Mouse (Mus musculus) kidney, embryonic 14.5 days (tissue): ENCODE measurements around the gene Steap2. TPM values are rescaled to one million over a fixed set of nuclear protein-coding genes. Genes with fewer than 3 reads are reported as not detected.
"Not testable (repeated sequence)": the region's sequence is repeated elsewhere in the genome, so short reads cannot be mapped to it uniquely, and the experiment has no call there.

Experiments
- ATAC-seq: fragments of 200-750 bp; cut with Nextera tagmentation; 2 replicates; pipeline ENCODE4 v1.8.0; 2017; ENCODE audit warnings: moderate number of reproducible peaks, mild to moderate bottlenecking, moderate TSS enrichment, moderate library complexity; ENCODE audit not compliant: low FRiP score, low TSS enrichment
- H3K27ac ChIP-seq: fragments of 300-500 bp; sonication (generic); 2 replicates; pipeline ENCODE4 v1.5.1; 2014; ENCODE audit warnings: low read depth, mild to moderate bottlenecking, low read length, moderate library complexity, mixed read lengths
- H3K27me3 ChIP-seq: fragments of 300-500 bp; sonication (generic); 2 replicates; pipeline ENCODE4 v1.6.1; 2014; ENCODE audit warnings: mild to moderate bottlenecking, low read length; ENCODE audit not compliant: control insufficient read depth, insufficient read depth
- H3K36me3 ChIP-seq: fragments of 300-500 bp; sonication (generic); 2 replicates; pipeline ENCODE4 v1.6.1; 2014; ENCODE audit warnings: low read length, mixed read lengths; ENCODE audit not compliant: control insufficient read depth, insufficient read depth
- H3K4me1 ChIP-seq: fragments of 300-500 bp; sonication (generic); 2 replicates; pipeline ENCODE4 v1.6.1; 2014; ENCODE audit warnings: low read length, mixed read lengths; ENCODE audit not compliant: control insufficient read depth, insufficient read depth
- H3K4me2 ChIP-seq: fragments of 300-500 bp; sonication (generic); replicated peaks from 2 replicates; pipeline ENCODE4 v1.6.1; 2014; ENCODE audit warnings: low read depth, mild to moderate bottlenecking, low read length
- H3K4me3 ChIP-seq: fragments of 300-500 bp; sonication (generic); 2 replicates; pipeline ENCODE4 v1.5.1; 2014; ENCODE audit warnings: mild to moderate bottlenecking, low read length
- H3K9ac ChIP-seq: fragments of 300-500 bp; sonication (generic); 2 replicates; pipeline ENCODE4 v1.6.1; 2014; ENCODE audit warnings: low read depth, mild to moderate bottlenecking, low read length, moderate library complexity
- H3K9me3 ChIP-seq: fragments of 300-500 bp; sonication (generic); 2 replicates; pipeline ENCODE4 v1.6.1; 2016; ENCODE audit warnings: low read length; ENCODE audit not compliant: control insufficient read depth
- WGBS: fragments of 180-500 bp; shearing (Covaris S2); extraction: QIAGEN DNeasy Blood & Tissue Kit; methylation state at CpG from one replicate; pipeline ENCODE4 v1.1.7; 2014; 5-methylcytosine and 5-hydroxymethylcytosine counted together
- polyA plus RNA-seq: library from polyadenylated mRNA; unstranded; fragments of >200 nt; fragmentation: Nextera tagmentation; extraction: Ambion mirVana; gene quantifications from 2 replicates; pipeline ENCODE4 v1.2.1, GENCODE M21; 2014

The Steap2 gene
- polyA plus RNA-seq, 1 experiment from 2014 or later: 23.8 TPM

DNA sequence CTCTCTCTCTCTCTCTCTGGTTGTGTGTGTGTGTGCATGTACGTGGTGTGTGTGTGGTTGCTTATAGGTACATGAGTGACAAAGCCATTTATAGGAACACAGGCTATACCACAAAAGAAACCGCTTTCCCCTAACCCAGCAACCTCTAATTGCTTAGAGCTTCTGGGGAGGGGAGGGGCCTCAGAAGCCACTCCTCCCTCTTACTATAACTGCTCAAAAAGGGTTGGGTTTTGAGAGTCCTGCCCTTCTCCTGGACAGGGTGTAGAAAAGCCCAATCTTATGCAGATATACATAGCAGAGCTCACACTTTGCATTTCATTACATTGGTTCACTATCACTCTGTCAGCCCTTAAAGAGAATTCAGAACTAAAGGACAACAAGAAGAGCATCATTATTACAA is 6.0 kb upstream of the Steap2 start:
- 100% methylated on average over 2 of the region's 2 CpGs for WGBS
- H3K4me3 ChIP-seq: no peak overlapping the region
- no peak for ATAC-seq

DNA sequence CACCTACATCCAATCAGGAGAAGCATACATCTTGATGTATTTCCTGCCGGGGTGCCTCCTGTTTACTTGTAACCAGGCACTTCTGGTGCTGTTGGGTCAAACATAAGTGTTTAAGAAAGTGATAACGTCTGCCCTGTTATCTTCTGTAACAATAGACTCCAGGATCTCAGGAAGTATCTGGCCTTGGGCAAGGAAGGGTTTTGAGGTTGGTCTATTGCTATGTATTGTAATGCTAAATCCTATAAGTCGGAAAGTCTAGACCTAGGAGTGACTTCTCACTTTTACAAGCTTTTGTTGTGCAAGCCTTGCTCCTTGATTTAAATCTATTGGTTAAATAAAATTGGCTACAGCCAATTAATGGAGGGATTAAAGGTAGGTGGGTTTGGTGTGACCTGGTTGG is 4.5 kb upstream of the Steap2 start:
- Histone ChIP-seq H3K27ac (no peak overlapping the region), H3K36me3 (no peaks in the 10 kb centered on the region), H3K27me3 (no peaks in the 10 kb centered on the region), H3K4me1 (no peaks in the 10 kb centered on the region), H3K9me3 (no peaks in the 10 kb centered on the region), H3K4me3 (no peak overlapping the region), H3K9ac (no peak overlapping the region), H3K4me2 (no peak overlapping the region)
- ATAC-seq: no peak
- WGBS: 67% methylated on average over 3 of the region's 3 CpGs

More for the DNA sequence above, 6.0 kb upstream of the Steap2 start:
- Histone ChIP-seq H3K27me3 (no peaks in the 10 kb centered on the region), H3K9me3 (no peaks in the 10 kb centered on the region), H3K27ac (no peak overlapping the region), H3K36me3 (no peaks in the 10 kb centered on the region), H3K4me1 (no peaks in the 10 kb centered on the region), H3K9ac (no peak overlapping the region), H3K4me2 (no peak overlapping the region)

DNA sequence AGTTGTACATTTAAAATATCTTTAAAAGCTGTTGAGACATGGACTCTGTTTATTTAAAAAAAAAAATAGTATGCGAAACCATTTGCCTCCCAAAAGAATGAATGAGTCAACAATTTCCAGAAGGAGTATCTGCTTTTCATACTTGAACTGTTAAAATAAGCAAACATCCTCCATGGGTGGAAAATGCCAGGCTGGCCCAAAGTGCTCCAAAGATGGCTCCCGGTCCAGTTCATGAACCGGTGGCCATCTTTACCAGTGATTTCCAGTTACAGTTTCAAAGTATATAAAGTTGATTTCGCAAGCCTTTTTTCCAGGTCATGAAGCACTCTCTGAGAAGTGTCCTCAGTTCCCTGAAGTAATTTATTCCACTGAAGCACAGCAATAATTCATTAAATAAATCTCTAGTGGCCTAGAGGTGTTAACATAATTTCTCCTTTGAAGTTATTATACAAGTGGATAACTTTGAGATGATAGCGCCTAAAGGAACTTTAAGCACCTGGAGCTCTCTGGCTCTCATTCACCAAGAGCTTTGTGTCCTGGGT is 1.1 kb upstream of the Steap2 start:
- Histone ChIP-seq H3K4me2 (no peak overlapping the region), H3K36me3 (no peaks in the 10 kb centered on the region), H3K27ac (no peak overlapping the region), H3K27me3 (no peaks in the 10 kb centered on the region), H3K9me3 (no peaks in the 10 kb centered on the region), H3K9ac (no peak overlapping the region), H3K4me1 (no peaks in the 10 kb centered on the region), H3K4me3 (no peak overlapping the region)
- WGBS: 87% methylated on average over 5 of the region's 5 CpGs
- ATAC-seq: no peak

DNA sequence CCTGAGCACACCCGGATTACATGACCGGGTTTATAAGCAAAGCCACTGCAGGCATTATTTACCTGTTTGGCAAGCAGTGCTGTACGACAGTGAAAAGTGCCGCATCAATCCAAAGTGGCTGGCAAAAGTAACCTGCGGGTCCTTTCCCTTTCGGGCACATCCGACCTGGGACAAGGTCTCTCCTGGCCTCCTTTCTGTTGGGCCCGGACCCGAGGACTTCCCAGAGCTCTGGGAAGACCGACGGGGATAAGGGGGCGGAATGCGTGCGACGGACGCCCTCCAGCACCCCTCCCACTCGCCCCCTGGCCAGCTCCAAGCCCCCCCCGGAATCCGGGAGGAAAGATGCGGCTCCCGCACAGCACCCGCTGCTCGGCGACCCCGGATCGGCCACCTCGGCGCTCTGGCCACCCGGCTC is 830 bp downstream of the Steap2 start:
- under 1% methylated on average over 27 of the region's 29 CpGs for WGBS
- no peaks in the 10 kb centered on the region for H3K36me3 ChIP-seq
- peak overlapping the region; percentile 59 for H3K4me2 ChIP-seq
- no peaks in the 10 kb centered on the region for H3K27me3 ChIP-seq
- peak; percentile 71 for ATAC-seq
- peak overlapping the region; percentile 77 for H3K27ac ChIP-seq
- H3K9ac ChIP-seq: peak overlapping the region; percentile 78
- peak overlapping the region; percentile 70 for H3K4me3 ChIP-seq
- no peaks in the 10 kb centered on the region for H3K9me3 ChIP-seq
- no peaks in the 10 kb centered on the region for H3K4me1 ChIP-seq

DNA sequence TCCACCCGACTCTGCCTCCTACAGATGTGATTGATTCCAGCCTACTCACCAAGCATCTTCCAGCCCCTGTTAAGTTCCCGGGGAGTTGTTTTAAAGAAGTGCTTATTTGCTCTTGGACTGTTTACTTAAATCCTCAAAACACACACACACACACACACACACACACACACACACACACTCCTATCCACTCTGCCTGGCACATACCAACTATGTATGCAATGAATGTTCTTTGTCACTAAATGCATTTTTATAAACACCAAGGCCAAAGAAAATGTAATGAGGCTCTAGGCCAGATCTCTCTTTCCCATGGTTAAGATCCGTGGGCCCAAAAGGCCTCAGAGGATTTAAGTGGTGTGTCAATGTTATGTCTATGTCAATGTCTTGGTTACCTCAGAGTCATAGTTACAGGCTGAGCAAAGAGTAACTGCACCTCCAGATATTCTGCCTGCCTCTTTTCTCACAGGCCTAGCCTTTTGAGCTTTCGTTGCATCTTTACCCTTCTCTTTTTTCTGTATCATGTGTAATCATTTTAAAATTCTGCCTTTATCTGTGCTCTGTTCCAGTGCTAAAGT is 2.1 kb downstream of the Steap2 start:
- H3K36me3 ChIP-seq: no peaks in the 10 kb centered on the region
- no peak for ATAC-seq
- H3K27me3 ChIP-seq: no peaks in the 10 kb centered on the region
- no peak overlapping the region; the same call in 1 of the 2 replicates for H3K4me2 ChIP-seq
- no peak overlapping the region for H3K4me3 ChIP-seq
- H3K27ac ChIP-seq: no peak overlapping the region
- 72% methylated on average over 4 of the region's 4 CpGs for whole genome bisulfite sequencing
- H3K9ac ChIP-seq: no peak overlapping the region
- H3K9me3 ChIP-seq: no peaks in the 10 kb centered on the region
- 0 out of 2 replicates have a peak, but pooled peaks cover 4% of the 10 kb centered on the region for H3K4me1 ChIP-seq

DNA sequence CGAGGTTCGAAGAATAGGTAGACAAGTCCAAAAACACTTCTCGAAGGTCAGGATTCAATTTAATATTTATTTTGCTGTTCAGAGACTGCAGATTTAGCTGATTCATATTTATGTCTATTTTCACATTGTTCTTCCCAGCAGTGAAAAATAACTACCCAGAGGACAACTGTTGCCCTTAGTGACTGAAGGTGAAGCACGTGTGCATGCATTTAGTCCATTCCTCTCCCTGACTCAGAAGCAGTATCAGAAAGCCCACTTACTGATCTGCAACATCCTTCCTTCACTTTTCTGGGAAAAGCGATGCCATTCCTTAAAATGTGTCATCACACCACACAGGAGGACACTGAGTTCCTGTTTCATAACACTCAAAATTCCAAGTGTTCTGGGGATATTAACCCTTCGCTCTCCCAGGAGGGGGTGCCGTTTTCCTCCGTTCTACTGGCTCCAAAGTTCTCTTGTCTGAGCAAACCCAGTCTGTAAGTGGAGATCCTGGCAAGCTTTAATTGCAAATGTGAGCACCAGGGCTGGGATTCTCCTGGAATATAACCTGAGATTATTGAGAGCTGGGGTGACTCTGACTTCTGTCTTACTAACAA is 5.3 kb downstream of the Steap2 start:
- H3K4me3 ChIP-seq: no peak overlapping the region
- 0 out of 2 replicates have a peak, but pooled peaks cover 4% of the 10 kb centered on the region for H3K4me1 ChIP-seq
- no peak overlapping the region for H3K9ac ChIP-seq
- no peaks in the 10 kb centered on the region for H3K27me3 ChIP-seq
- no peak for ATAC-seq
- H3K9me3 ChIP-seq: no peaks in the 10 kb centered on the region
- no peaks in the 10 kb centered on the region for H3K36me3 ChIP-seq
- H3K27ac ChIP-seq: no peak overlapping the region
- H3K4me2 ChIP-seq: no peak overlapping the region
- WGBS: 72% methylated on average over 8 of the region's 8 CpGs

DNA sequence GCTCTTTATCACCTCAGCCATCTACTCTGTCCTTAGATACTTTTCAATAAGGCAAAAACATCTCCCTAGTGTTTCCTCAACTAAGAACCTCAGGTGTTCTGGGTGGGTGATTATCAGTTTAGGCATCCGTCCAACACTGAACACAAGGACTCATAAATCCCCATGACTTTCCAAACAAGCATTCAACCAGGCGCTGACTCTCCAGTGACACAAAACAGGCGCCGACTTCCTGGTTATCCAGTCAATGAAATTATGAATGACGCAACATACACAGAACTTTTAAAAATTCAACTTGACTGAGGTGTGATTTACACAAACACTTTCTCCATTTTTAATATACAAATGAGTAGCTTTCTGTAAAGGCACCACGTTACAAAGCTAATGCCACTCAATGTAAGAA is 6.2 kb downstream of the Steap2 start:
- H3K27ac ChIP-seq: no peak overlapping the region
- H3K4me3 ChIP-seq: no peak overlapping the region
- H3K9me3 ChIP-seq: no peaks in the 10 kb centered on the region
- no peaks in the 10 kb centered on the region for H3K36me3 ChIP-seq
- no peak for ATAC-seq
- 0 out of 2 replicates have a peak, but pooled peaks cover 4% of the 10 kb centered on the region for H3K4me1 ChIP-seq
- H3K9ac ChIP-seq: no peak overlapping the region
- no peak overlapping the region for H3K4me2 ChIP-seq
- WGBS: 51% methylated on average over 6 of the region's 6 CpGs
- H3K27me3 ChIP-seq: no peaks in the 10 kb centered on the region

DNA sequence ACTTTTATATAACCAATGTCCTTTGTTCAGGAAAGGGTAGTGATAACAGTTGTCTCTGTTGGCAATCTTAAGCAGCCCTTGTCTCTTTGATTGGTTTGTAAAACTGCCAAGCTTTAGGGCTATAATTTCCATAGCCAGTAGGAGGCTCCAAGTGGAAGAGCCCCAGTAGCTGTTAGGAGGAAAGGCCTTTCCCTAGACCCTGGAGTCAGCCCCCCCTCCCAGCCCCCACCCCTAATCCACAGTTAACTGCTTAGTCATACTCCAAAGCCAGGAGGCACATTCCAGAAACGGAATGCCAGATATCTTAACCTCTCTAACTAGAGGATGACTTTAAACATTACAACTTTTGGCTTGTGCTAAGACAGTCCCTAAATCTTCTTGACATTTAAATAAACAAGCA is 7.4 kb downstream of the Steap2 start:
- H3K27me3 ChIP-seq: no peaks in the 10 kb centered on the region
- H3K4me1 ChIP-seq: 0 out of 2 replicates have a peak, but pooled peaks cover 4% of the 10 kb centered on the region
- no peak overlapping the region for H3K27ac ChIP-seq
- H3K9me3 ChIP-seq: no peaks in the 10 kb centered on the region
- H3K9ac ChIP-seq: no peak overlapping the region
- no peak overlapping the region for H3K4me3 ChIP-seq
- no peaks in the 10 kb centered on the region; the same call in 1 of the 2 replicates for H3K36me3 ChIP-seq
- ATAC-seq: peak; percentile 77
- WGBS: 3% methylated on average over 1 of the region's 1 CpGs
- H3K4me2 ChIP-seq: no peak overlapping the region

DNA sequence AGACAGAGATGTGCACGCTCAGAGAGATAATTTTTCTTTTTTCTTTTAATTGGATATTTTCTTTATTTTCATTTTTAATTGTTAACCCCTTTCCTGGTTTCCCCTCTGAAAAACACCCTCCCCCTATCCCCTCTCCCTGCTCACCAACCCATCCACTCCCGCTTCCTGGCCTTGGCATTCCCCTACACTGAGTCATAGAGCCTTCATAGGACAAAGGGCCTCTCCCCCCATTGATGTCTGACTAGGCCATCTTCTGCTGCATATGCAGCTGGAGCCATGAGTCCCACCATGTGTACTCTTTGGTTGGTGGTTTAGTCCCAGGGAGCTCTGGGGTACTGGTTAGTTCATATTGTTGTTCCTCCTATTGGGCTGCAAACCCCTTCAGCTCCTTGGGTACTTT is 9.4 kb downstream of the Steap2 start:
- not testable (repeated sequence) for H3K27ac ChIP-seq, H3K9me3 ChIP-seq, H3K9ac ChIP-seq, H3K4me2 ChIP-seq, ATAC-seq, H3K27me3 ChIP-seq, H3K4me1 ChIP-seq, H3K36me3 ChIP-seq, H3K4me3 ChIP-seq
- 89% methylated on average over 2 of the region's 2 CpGs for WGBS
